Mouse (Mus musculus) gastrocnemius, adult 18-20 months (tissue): ENCODE results near the gene Ralgapa2. TPM values are rescaled to one million over a fixed set of nuclear protein-coding genes. Genes with fewer than 3 reads are reported as not detected.

Experiments used
- DNase-seq: peaks from one replicate; pipeline ENCODE4 v3.0.0; 2021; ENCODE audit warnings: low spot score
- total RNA-seq, 2 experiments: library from RNA; stranded (reverse); gene quantifications; 2 replicates each; pipeline ENCODE4 v1.2.3; 2021

Gene Ralgapa2
- total RNA-seq, 2 experiments from 2014 or later, result 8.3 to 9.3 TPM

DNA sequence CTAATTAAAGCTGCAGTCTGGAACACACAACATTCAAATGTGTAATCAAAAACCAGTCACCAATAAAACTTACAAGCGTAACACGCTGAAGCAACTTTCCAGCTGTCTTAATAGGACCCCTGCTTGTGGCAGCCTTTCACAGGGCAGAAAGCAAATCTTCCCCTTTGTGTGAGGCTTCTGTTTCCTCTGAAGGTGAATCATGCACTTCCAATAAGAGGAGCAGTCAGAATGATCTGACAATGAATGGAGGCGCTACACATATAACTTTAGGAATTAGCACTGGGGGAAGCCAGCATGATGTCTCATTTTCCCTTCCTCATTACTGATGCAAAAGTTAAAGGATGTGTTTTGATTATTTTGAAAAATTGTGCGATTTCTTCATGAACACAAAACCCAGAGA lies 251.0 kb downstream of the Ralgapa2 start:
- no peak for DNase-seq

DNA sequence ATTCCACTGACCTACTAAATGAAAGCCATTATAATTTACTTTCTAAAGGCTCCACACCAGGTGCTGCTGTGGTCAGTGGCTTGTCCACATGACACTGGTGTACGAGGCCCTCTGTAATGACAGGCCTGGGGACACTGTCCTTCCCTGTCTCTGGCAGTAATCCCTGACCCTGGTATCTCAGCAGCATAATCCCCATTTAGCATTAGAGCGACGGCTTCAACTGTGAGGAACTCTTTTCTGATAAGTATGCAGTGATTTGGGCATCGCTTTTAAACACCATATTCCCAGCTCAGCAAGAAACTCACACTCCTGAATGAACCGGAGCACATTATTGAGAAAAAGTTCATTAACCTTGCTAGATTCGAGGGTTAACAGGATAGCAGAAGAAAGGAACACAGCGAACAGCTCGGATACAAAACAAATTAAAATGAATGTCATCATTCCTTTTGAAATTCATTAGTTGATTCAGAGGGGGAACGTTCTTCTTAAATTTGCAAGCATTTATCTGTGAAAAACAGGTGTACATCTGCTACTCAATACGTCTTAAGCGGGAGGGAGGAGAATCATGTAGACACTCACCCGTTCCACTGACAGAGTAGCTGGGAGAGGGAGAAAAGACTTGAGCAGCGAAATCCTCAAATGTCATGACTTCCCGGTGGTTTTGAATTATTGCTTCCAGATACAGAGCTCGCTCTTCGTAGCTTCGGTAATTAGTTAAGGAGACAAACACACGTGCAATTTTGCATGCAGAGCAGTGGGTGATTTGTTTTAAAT lies 252.2 kb downstream of the Ralgapa2 start:
- DNase-seq, result no peak

DNA sequence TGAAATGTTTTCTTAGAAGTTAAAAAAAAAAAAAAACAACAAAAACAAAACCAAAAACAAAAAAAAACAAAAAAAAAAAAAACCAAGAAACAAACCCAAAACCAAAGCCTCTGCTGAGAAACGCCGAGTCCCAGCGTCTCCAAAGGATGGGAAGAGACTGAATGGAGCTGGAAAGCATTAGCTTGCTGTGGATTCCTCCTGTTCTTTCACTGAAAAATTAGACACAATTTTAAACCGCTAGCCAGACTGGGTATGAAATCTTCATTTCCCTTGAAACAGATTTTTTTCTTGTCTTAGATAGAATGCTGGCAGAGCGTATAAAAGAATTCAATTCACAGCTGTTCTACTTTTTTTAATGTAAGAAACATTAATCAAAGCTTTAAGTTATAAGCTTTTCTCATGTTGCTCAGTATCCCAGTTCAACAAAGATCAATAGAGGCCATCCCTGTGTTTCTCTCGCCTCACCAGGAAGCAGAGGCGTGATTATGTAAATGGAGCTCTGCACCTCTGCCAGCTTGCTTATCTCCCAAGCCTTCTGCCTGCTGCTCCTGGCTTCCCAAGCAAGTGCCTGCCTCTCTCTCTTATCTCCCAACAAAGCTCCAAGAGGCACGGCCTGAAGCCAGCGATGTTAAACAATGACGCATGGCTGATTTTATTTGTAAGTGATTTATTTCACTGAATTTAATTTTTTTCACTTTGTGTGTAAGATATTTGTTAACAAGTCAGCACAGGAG lies 253.2 kb downstream of the Ralgapa2 start:
- DNase-seq, result no peak

DNA sequence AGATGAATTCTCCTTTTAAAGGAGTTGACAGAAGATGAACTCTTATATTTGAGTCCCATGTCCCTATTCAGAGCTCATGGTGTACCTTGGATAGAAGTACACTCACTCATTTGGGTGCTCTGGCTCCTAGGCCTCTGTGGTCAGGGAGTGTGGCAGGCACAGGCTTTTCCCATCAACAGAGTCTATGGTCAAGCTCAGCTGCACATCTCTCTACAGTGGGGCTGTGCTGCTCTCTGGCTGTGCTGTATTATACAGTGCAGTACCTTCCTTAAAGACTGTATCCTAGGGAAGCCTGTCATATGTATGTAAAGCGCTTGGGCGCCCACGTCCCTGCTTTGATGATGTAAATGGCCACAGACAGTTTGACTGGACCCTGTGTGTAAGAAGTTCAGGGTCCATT lies 254.5 kb downstream of the Ralgapa2 start:
- DNase-seq, result no peak

DNA sequence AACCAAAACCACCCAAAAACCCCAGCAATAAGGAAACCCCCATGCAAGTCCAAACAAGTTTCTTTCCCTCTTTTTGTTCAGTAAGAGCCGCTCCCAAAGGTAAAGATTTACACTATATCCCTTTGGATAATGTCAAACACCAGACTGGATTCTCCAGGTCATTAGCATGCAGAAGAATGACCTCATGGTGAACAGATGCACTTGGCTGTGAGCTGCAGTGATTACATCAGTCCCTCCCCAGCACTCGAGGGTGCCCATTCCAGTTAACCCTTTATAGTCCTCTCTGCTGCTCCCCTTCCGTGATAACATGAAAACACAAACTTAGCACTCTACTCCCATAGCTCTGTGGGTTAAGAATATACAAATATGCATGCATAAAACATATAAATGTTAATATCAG lies 255.1 kb downstream of the Ralgapa2 start:
- DNase-seq, result no peak

DNA sequence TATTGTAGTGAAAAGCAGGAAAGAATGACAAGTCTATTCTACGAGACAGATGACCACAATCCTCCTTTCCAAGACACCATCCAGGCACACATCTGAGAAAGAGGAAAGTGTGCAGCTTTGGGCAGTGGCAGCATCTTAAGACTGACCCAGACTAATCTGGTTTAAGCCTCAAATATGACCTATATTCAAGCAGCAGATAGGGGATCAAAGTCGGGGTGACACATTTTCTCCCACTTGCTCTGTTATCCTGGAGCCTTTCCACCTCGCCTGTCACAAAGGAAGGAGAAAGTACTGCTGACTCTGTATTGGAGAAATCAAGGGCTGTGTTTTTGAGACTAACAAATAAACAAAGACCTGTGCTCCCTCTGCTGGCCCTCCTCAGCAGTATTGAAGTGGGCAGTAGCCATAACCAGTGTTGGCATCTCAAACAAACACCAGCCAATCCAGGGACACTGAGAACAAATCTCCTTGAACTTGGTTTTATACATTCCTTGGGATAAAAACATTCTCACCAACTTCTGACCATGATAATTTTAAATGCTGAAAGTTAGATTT lies 255.7 kb downstream of the Ralgapa2 start:
- no peak for DNase-seq

DNA sequence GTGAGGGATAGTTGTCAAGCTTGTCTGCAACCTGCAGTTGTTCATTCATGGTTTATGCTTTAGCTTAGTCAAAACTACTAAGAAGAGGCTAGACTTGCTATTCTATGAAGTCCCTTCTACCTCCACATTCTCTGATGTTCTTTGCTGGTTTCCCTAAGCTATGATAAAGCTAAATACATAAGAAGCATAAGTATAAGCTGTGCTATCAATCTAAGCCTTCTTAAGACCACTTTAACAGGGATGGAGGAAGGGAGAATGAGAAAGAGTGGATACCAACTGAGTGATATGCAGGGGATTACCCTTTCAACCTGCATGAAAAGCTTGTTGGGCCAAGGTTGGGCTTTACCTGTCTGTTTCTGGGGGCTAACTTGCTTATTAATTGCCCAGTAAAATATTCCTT lies 256.5 kb downstream of the Ralgapa2 start:
- no peak for DNase-seq

DNA sequence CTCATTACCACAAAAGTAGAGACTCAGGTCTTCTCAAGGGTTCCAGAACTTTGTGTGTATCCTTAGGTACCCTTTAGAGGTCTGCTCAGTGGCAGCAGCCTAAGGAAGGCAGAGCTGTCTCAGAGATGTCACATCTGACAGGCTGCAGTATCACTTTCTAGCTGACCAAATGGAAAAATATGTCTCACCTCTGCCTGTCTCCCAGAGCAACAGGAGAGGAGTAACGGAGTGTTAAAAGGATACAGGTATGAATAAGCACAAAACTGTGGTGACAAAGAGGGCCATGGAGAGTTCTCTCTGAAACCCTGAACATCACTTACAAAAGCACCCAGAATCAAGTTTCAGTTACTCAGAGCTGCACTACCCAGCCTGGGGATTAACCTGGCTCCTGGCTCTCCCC lies 257.8 kb downstream of the Ralgapa2 start:
- DNase-seq, result no peak

DNA sequence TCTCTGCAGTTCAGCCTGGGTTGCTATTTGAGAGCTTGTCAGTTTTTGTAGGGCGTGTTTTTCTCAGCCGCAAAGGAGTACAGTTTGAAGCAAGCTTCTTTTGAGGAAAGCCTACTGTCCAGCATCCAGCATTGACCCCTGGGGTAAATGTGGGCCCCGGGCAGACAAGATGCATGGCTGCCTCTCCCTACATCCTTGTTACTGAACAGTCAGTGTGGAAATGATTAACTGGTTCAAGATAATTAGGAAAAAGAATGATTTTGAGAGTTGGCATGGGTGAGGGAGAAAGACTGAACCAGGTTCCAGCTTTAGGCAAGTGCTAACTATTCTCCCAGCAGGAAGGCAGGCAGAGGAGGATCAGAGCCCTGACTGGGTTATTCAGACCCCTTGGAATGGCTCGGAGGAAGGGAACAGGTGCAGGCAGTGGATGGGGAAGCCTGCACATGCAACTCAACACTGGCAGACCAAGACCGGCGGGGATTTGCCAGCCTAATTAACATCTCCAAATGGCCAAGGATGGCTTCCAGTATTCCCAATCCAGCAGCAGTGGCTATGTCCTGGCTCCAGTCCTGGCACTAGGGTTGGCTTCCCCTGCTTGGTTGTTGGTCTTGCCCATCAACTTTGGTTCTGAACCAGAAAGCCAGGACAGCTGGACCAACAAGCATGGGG lies 261.8 kb downstream of the Ralgapa2 start:
- no peak for DNase-seq

DNA sequence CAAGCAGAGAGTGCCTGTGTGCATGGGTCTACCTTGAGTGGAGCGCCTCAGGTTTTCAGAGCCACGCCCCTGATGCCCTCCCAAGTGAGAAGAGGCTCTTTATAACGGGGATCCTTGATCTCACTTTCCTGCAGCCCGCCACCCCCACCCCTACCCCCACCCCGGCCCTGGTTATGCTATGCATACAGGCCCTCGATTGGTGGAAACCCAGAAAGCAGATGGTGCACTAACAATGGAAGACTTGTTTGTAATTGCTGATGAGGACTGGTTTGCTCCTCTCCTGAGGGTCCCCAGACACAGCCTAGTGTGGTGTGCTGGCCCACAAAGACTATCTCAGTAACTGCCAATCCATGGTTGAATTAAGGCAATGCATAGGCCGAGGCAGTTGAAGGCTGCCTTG lies 263.1 kb downstream of the Ralgapa2 start:
- DNase-seq, result no peak

DNA sequence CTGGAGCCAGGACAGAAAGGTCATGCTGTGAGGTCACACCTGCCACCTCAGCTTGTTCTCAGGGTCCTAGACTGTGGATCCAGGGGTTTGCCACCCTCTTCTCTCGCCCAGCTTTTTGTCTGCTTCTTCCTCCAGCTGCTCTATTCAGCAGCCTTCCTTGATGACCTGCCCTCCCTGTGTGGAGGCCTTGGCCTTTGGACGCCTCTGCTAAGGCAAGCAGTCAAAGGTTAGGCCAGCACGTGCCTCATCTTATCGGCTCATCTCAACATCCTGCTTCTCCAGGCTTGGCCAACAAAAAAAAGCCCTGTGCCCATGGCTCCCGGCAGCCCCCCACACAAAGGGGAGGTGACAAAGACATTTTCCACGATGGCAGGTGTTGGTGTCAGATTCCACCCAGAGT lies 264.6 kb downstream of the Ralgapa2 start:
- no peak for DNase-seq

DNA sequence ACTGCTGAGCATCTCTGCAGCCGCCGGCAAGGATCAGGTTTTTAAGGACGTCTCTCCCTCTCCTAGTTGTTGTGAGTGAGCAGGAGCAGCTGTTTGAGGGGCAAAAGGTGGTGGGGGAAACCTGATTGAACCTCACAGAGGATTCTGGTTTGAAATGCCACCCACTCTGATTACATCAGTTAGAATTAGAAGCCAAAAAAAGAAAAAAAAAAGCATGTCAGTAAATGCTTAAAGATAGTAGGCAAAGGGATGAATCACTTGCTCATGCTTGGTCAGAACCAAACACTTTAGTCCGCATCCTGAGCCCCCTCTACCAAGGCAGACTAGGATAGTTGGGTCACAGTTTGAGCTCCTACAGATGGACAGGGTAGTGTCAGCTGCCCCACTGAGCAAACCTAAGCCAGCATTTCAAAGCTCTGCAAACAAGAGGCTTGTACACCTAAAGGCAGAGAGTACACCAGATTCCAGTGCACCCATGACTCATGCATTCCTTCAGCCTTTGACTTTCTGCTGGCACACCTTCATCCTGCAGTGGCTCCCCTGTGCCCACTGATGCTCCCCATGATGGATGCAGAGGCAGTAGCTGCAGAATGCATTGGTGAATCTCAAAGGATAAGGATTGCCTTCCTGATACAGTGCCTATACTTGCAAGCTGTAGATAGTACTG lies 265.6 kb downstream of the Ralgapa2 start:
- DNase-seq, result no peak

DNA sequence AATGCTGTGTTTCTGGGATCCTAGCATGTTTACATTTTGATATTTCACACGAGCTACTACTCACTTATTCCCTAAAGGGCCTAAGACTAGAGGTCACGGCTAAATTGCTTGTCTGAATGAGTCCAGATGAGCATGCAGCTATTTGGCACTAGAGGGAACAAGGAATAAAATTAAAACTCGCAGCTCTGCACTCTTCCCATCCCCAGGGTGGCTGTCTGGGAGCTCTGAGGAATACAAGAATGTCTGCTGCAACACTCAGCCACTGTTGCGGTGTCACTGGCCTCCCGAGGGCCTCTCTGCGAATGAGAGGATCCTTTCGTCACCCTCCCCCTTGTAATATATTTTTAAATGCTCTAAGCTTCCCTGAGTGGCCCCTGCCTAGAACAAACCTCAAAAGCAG lies 266.7 kb downstream of the Ralgapa2 start:
- DNase-seq, result no peak

DNA sequence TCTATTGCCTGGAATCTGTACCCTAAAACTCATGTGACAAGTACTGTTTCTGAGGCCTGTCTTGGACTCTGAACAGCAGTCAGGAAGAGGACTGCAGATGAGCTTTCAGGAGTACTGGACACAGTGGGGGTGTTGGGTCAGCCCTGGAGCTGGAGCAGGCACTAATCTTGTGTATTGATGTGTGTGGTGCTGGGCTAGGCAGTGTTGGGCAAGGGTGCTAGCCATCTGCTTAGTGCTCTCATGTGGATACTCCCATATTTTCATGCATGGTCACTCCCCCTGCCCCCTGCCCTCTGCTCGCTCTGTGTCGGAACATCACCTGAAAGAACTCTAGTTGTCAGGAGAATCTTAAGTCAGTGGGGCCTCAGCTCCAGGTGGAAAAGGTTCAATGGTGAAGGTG lies 268.1 kb downstream of the Ralgapa2 start:
- DNase-seq, result no peak

DNA sequence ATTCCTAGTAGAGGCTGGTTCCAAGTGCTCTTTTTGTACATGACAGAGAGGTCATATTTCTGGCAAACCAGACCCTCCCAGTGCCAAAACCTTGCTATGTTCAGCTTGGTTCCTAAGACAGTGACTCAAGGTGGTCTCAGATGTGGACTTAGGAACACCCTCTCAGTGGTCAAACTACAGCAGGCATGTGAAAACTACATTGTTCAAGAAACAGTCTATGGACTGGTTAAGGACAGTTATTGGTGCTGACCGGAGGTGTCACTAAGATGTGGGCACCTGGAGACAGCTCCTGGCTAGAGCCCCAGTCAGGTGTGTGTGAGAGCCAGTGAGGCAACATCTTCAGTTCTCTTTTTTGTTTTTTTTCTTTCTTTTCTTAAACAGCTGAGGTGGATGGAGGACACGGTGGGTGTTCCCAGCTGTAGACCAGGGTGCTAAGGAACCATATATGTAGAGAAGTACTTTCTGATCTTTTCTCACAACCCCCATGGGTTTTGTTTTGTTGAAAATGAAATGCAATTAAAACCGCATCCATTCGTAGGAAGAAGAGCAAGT lies 272.9 kb downstream of the Ralgapa2 start:
- no peak for DNase-seq

DNA sequence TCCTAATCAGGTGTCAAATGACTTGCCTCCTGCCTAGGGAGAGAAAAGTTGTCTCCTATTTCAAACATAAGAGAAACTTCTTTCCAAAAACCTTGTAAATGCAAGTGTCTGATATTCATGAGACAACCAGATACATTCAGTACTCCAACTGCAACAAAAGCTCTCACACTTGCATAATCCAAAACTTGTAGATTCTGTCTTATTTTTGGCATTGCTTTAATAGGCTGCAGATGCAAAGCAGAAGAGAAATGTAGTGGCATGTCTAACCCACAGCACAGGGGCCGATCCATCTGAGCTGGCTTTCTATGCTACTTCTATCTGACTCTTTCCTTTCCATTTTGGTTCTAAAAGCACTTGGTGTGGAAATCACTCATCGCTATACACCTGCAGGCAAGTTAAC lies 280.7 kb downstream of the Ralgapa2 start:
- no peak for DNase-seq

DNA sequence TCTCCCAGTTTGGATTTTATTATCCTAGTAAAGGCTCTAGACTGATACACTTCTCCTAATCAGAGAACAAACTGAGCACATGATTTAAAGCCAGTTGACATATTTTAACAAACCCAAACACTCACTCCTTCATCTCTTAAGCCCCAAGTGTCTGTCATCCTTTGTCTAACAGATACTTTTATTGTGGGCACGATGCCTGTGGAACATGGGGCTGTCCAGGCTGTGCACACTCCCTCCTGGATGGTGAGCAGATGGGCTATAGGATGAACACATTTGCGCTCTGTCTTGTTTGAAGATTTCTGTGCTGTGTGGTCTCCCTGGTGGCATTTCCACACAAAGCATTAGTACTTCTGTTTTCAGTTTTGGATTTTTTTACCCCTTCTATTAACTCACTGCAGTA lies 283.7 kb downstream of the Ralgapa2 start:
- DNase-seq, result no peak

DNA sequence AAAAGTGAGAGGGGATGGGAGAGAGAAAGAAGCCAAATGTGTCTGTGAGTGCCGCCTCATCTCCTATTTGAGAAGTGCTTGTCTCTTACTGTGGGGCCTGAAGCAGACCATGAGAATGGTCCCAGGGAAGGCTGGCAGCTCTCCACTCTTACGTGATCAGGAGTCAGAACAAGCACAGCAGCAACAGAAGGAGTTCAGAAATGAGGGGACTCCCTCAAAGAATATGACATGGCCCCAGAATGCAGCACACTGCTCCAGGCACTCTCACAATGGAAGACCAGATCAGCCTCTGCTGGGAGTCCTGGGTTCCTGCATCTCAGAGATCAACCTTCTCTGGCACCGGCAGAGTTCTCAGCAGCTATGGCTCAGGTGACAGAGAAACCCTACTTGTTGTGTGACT lies 284.5 kb downstream of the Ralgapa2 start:
- no peak for DNase-seq

DNA sequence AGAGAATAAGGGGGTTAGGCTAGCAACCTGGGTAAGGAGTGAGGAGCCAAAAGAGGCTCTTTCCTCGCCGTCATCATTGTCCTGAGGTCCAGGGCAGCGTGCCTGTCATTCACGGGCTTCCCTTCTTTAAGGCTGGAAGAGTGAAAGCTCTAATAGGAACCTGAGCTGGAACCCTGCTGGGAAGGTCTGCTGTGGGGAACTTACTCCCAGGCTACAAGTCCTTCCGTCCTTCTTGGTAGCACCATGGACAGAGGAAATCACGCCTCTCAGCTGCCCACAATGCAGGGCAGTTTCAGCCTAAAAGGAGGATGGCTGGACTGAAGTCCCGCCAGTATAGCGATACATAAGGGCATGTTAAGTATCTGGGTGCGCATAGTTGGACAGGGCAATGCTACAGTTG lies 285.7 kb downstream of the Ralgapa2 start:
- DNase-seq, result no peak

DNA sequence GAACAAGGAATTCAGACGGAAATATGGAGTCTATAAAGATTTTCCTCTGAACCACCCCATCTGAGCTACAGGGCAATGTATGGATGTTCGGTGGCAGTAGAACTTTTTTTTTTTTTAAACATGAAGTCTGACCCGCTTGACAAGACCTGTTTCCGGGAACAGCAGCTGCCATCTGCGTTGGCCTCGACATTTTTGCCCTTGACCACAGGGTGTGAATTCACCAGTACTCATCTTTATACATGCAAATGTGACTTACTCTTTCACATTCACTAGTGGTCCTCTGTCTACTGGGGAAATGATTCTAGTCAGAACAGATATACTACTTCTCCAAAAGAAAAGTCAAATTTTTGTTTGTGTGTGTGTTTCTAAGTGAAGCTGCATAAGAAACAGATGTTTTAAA lies 286.3 kb downstream of the Ralgapa2 start:
- DNase-seq, result no peak

DNA sequence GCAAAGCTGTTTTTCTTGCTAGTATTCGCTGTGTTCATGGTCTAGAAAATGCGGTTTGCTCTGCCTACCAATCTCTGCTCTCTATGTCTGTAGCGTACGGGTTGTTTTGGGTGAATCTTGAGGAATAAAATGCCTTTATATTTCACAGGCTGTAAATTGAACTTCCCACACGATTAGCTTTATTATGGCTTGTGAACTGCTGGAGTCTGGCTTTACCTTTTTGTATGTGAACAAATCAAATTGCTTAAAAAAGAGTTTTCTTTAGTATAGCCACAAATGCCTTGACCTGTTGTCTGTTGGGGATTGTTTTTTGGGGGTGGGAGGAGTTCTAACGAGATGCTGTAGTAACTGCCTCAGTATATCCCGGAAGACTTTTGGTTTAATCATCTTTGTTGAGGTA lies 288.0 kb downstream of the Ralgapa2 start:
- DNase-seq, result no peak
